Mouse (Mus musculus) embryonic facial prominence, embryonic 13.5 days (tissue): Measurements from ENCODE around the gene Rybp. TPM values are rescaled to one million over a fixed set of nuclear protein-coding genes. Genes with fewer than 3 reads are reported as not detected.

ENCODE experiments used
- ATAC-seq: fragments of 200-750 bp; cut with Nextera tagmentation; 2 replicates; pipeline ENCODE4 v1.8.0; 2017; ENCODE audit warnings: low read depth; ENCODE audit not compliant: insufficient number of reproducible peaks, insufficient read depth, low FRiP score, low TSS enrichment
- H3K27ac ChIP-seq: fragments of 300-500 bp; sonication (generic); 2 replicates; pipeline ENCODE4 v1.5.1; 2015; ENCODE audit warnings: moderate library complexity, mild to moderate bottlenecking, inconsistent platforms
- H3K27me3 ChIP-seq: fragments of 300-500 bp; sonication (generic); 2 replicates; pipeline ENCODE4 v1.6.1; 2015; ENCODE audit warnings: mild to moderate bottlenecking, inconsistent platforms
- H3K36me3 ChIP-seq: fragments of 300-500 bp; sonication (generic); 2 replicates; pipeline ENCODE4 v1.6.1; 2015; ENCODE audit warnings: mild to moderate bottlenecking, inconsistent platforms
- H3K4me1 ChIP-seq: fragments of 300-500 bp; sonication (generic); 2 replicates; pipeline ENCODE4 v1.6.1; 2015; ENCODE audit warnings: inconsistent platforms
- H3K4me2 ChIP-seq: fragments of 300-500 bp; sonication (generic); 2 replicates; pipeline ENCODE4 v1.6.1; 2015; ENCODE audit warnings: moderate library complexity, mild to moderate bottlenecking, inconsistent platforms
- H3K4me3 ChIP-seq: fragments of 300-500 bp; sonication (generic); 2 replicates; pipeline ENCODE4 v1.5.1; 2015; ENCODE audit warnings: mild to moderate bottlenecking, inconsistent platforms
- H3K9ac ChIP-seq: fragments of 300-500 bp; sonication (generic); 2 replicates; pipeline ENCODE4 v1.6.1; 2015; ENCODE audit warnings: mild to moderate bottlenecking, inconsistent platforms
- H3K9me3 ChIP-seq: fragments of 300-500 bp; sonication (generic); 2 replicates; pipeline ENCODE4 v1.6.1; 2016; ENCODE audit warnings: inconsistent platforms
- WGBS: fragments of 180-500 bp; shearing (Covaris S2); methylation state at CpG from one replicate; pipeline ENCODE4 v1.1.7; 2015; ENCODE audit warnings: mixed read lengths; 5-methylcytosine and 5-hydroxymethylcytosine counted together
- polyA plus RNA-seq: library from polyadenylated mRNA; unstranded; fragments of >200 nt; fragmentation: Nextera tagmentation; extraction: Ambion mirVana; gene quantifications from 2 replicates; pipeline ENCODE4 v1.2.1, GENCODE M21; 2015

The Rybp gene
- polyA plus RNA-seq, 1 experiment from 2014 or later: 22.0 TPM

- peaks cover 5% of the 10 kb centered on the region; the same call in 1 of the 2 replicates for H3K27me3 ChIP-seq
- H3K4me2 ChIP-seq: no peak overlapping the region
- H3K4me1 ChIP-seq: peaks cover 10% of the 10 kb centered on the region
- H3K27ac ChIP-seq: no peak overlapping the region
- ATAC-seq: no peak
- no peak overlapping the region for H3K9ac ChIP-seq
- WGBS: 87% methylated on average over 5 of the region's 5 CpGs
- H3K9me3 ChIP-seq: no peaks in the 10 kb centered on the region
- H3K4me3 ChIP-seq: no peak overlapping the region
- no peaks in the 10 kb centered on the region for H3K36me3 ChIP-seq
These were observed 34.9 kb upstream of the Rybp start for GRCm38 (mm10) chr6:100322145-100322544.

GRCm38 (mm10) chr6:100314201-100314600 is 26.9 kb upstream of the Rybp start:
- no peak overlapping the region for H3K27ac ChIP-seq
- H3K9me3 ChIP-seq: no peaks in the 10 kb centered on the region
- no peak for ATAC-seq
- H3K27me3 ChIP-seq: no peaks in the 10 kb centered on the region
- H3K36me3 ChIP-seq: no peaks in the 10 kb centered on the region
- H3K4me2 ChIP-seq: no peak overlapping the region
- 55% methylated on average over 8 of the region's 8 CpGs for WGBS
- H3K4me1 ChIP-seq: peaks cover 4% of the 10 kb centered on the region; the same call in 1 of the 2 replicates
- H3K4me3 ChIP-seq: no peak overlapping the region
- H3K9ac ChIP-seq: no peak overlapping the region

GRCm38 (mm10) chr6:100311167-100311566 is 23.9 kb upstream of the Rybp start:
- no peaks in the 10 kb centered on the region for H3K9me3 ChIP-seq
- no peak for ATAC-seq
- 87% methylated on average over 1 of the region's 1 CpGs for WGBS
- no peaks in the 10 kb centered on the region for H3K27me3 ChIP-seq
- no peak overlapping the region for H3K27ac ChIP-seq
- no peak overlapping the region for H3K4me2 ChIP-seq
- no peak overlapping the region for H3K4me3 ChIP-seq
- H3K4me1 ChIP-seq: peaks cover 4% of the 10 kb centered on the region; the same call in 1 of the 2 replicates
- no peak overlapping the region for H3K9ac ChIP-seq
- no peaks in the 10 kb centered on the region for H3K36me3 ChIP-seq

DNA sequence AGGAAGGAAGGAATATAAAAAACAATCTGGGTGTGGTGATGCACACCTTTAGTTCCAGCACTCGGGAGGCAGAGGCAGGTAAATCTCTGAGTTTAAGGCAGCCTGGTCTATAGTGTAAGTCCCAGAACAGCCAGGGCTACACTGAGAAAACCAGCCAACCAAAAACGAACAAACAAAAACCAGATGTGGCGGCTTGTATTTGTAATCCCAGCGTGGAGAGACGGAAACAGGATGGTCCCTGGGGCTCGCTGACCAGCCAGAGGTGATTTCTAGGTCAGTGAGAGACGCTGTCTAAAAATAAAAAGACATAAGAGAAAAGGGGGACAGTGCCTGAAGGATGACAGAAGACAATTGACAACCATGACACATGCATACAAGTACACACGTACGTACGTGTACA is 17.5 kb upstream of the Rybp start:
- Histone ChIP-seq H3K4me2 (no peak overlapping the region), H3K9ac (no peak overlapping the region), H3K4me1 (peaks cover 21% of the 10 kb centered on the region), H3K27ac (no peak overlapping the region), H3K36me3 (no peaks in the 10 kb centered on the region), H3K9me3 (peaks cover 4% of the 10 kb centered on the region; the same call in 1 of the 2 replicates), H3K27me3 (no peaks in the 10 kb centered on the region), H3K4me3 (no peak overlapping the region)
- 40% methylated on average over 10 of the region's 10 CpGs for WGBS
- no peak for ATAC-seq

GRCm38 (mm10) chr6:100301410-100302108 is 14.3 kb upstream of the Rybp start:
- Histone ChIP-seq H3K27ac (no peak overlapping the region), H3K36me3 (no peaks in the 10 kb centered on the region), H3K9me3 (peaks cover 4% of the 10 kb centered on the region; the same call in 1 of the 2 replicates), H3K9ac (no peak overlapping the region), H3K4me3 (no peak overlapping the region), H3K4me1 (peaks cover 31% of the 10 kb centered on the region), H3K4me2 (no peak overlapping the region), H3K27me3 (no peaks in the 10 kb centered on the region; the same call in 1 of the 2 replicates)
- WGBS: 56% methylated on average over 8 of the region's 8 CpGs
- no peak for ATAC-seq

GRCm38 (mm10) chr6:100300831-100301230 is 13.5 kb upstream of the Rybp start:
- H3K4me2 ChIP-seq: no peak overlapping the region
- no peak overlapping the region for H3K27ac ChIP-seq
- no peak for ATAC-seq

GRCm38 (mm10) chr6:100298945-100299344 is 11.7 kb upstream of the Rybp start:
- H3K36me3 ChIP-seq: no peaks in the 10 kb centered on the region
- no peak overlapping the region for H3K27ac ChIP-seq
- no peak overlapping the region for H3K4me3 ChIP-seq
- no peak overlapping the region for H3K4me2 ChIP-seq
- whole genome bisulfite sequencing: 54% methylated on average over 4 of the region's 4 CpGs
- H3K27me3 ChIP-seq: no peaks in the 10 kb centered on the region; the same call in 1 of the 2 replicates
- H3K9me3 ChIP-seq: peaks cover 4% of the 10 kb centered on the region; the same call in 1 of the 2 replicates
- H3K9ac ChIP-seq: no peak overlapping the region
- ATAC-seq: no peak
- peaks cover 28% of the 10 kb centered on the region for H3K4me1 ChIP-seq

More at GRCm38 (mm10) chr6:100300831-100301230, 13.5 kb upstream of the Rybp start:
- Histone ChIP-seq H3K9me3 (peaks cover 4% of the 10 kb centered on the region; the same call in 1 of the 2 replicates), H3K9ac (no peak overlapping the region), H3K36me3 (no peaks in the 10 kb centered on the region), H3K4me3 (no peak overlapping the region), H3K27me3 (no peaks in the 10 kb centered on the region; the same call in 1 of the 2 replicates), H3K4me1 (peaks cover 31% of the 10 kb centered on the region)
- 12% methylated on average over 3 of the region's 3 CpGs for WGBS

DNA sequence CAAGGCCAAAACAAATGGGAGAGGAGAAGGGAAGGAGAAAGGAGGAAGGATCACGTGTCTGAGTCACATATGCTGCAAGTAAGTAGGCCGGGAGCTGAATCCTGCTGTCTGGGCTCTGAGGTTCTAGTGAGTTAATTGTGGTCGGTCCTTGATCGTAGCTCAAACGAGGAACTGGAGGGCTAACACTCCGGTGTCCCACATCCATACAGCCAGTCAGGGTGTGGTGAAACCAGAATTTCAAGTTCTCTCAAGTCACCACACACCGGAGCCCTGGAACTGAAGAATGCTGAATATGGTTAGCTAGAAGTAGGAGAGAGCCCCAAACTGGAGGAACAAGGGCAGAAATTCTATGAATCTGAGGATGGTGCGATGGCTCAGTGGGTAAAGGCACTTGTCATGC is 10.3 kb upstream of the Rybp start:
- Histone ChIP-seq H3K9me3 (peaks cover 5% of the 10 kb centered on the region; the same call in 1 of the 2 replicates), H3K27me3 (no peaks in the 10 kb centered on the region; the same call in 1 of the 2 replicates), H3K4me2 (no peak overlapping the region), H3K9ac (no peak overlapping the region), H3K4me1 (peaks cover 28% of the 10 kb centered on the region), H3K27ac (no peak overlapping the region), H3K4me3 (no peak overlapping the region), H3K36me3 (no peaks in the 10 kb centered on the region)
- no peak for ATAC-seq
- 72% methylated on average over 8 of the region's 8 CpGs for WGBS

DNA sequence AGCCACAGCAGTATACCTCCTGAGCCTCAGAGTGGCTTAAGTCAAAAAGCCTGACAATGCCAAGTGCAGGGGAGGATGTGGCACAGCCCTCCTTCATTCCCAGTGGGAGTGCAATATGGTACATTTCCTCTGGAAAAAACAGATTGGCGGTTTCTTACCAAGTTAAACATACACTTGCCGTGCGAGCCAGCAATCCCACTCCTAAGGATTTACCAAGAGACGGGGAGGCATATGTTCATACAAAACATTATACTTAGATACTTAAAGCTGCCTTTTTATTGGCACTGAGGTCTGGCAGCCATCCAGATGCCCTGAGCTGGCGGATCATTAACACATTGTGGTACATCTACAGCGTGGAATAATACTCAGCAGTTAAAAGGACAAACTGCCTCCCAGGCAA is 5.1 kb upstream of the Rybp start:
- no peak overlapping the region for H3K27ac ChIP-seq
- no peaks in the 10 kb centered on the region for H3K36me3 ChIP-seq
- H3K9me3 ChIP-seq: peaks cover 5% of the 10 kb centered on the region; the same call in 1 of the 2 replicates
- H3K4me3 ChIP-seq: no peak overlapping the region
- no peak overlapping the region for H3K4me2 ChIP-seq
- H3K4me1 ChIP-seq: peaks cover 10% of the 10 kb centered on the region
- 0 out of 2 replicates have a peak, but pooled peaks cover 3% of the 10 kb centered on the region for H3K27me3 ChIP-seq
- 81% methylated on average over 6 of the region's 6 CpGs for WGBS
- no peak for ATAC-seq
- H3K9ac ChIP-seq: no peak overlapping the region

DNA sequence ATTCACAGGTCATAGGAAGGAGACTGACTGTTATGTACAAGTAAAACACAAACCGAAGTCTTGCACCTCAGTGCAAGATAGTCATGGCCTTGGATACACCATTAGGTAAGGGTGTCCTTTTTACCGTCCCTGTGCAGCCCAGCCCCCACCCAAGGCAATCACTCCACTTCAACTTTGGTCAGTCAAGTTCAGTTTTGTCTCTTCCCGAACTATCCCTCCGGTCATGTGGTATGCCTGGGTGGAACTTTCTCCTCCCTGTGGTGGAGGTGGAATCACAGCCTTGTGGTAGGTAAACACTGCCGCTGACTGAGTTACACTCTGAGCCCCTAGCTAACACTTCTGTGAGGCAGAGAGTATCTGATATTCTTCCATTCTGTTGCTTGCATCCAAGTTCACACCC is 1.8 kb upstream of the Rybp start:
- 85% methylated on average over 5 of the region's 5 CpGs for WGBS
- ATAC-seq: no peak

GRCm38 (mm10) chr6:100288730-100289035 is 1.4 kb upstream of the Rybp start:
- no peak for ATAC-seq
- no peak overlapping the region for H3K27ac ChIP-seq
- no peaks in the 10 kb centered on the region for H3K36me3 ChIP-seq
- WGBS: 49% methylated on average over 4 of the region's 4 CpGs
- H3K4me3 ChIP-seq: no peak overlapping the region
- no peak overlapping the region; the same call in 1 of the 2 replicates for H3K9ac ChIP-seq
- H3K4me2 ChIP-seq: peak overlapping the region; percentile 93
- peaks cover 5% of the 10 kb centered on the region; the same call in 1 of the 2 replicates for H3K9me3 ChIP-seq
- H3K4me1 ChIP-seq: peaks cover 26% of the 10 kb centered on the region
- H3K27me3 ChIP-seq: 0 out of 2 replicates have a peak, but pooled peaks cover 3% of the 10 kb centered on the region

More for the DNA sequence above, 1.8 kb upstream of the Rybp start:
- Histone ChIP-seq H3K4me3 (no peak overlapping the region), H3K36me3 (no peaks in the 10 kb centered on the region), H3K4me1 (peaks cover 23% of the 10 kb centered on the region), H3K27ac (no peak overlapping the region), H3K9me3 (peaks cover 5% of the 10 kb centered on the region; the same call in 1 of the 2 replicates), H3K4me2 (no peak overlapping the region), H3K9ac (no peak overlapping the region), H3K27me3 (0 out of 2 replicates have a peak, but pooled peaks cover 3% of the 10 kb centered on the region)
